Mouse (Mus musculus): ENCODE results near the gene Slc28a1. TPM values are rescaled to one million over a fixed set of nuclear protein-coding genes. Genes with fewer than 3 reads are reported as not detected.
A peak's percentile ranks its signal among the peaks of the same experiment; 100 is the strongest.

Gene Slc28a1
- total and polyA plus RNA-seq, 3 experiments, result not detected

- H3K9ac ChIP-seq (ENCODE audit: control insufficient read depth, low read depth, low read length, poor library complexity, severe bottlenecking), result no peak overlapping the region
- no peaks in the 10 kb centered on the region for H3K9me3 ChIP-seq (replicated peaks; ENCODE audit: insufficient read depth, low read length)
- no peaks in the 10 kb centered on the region for H3K79me2 ChIP-seq (ENCODE audit: control insufficient read depth, insufficient read depth, low read length, poor library complexity)
- peak; percentile 50 for DNase-seq (ENCODE audit: low read depth, low spot score)
- TF ChIP-seq TBP (IDR thresholded peaks at IDR 0.05; ENCODE audit: low read depth, low read length) (no peak), MAZ (IDR thresholded peaks at IDR 0.05; ENCODE audit: low read depth, low read length) (no peak), MYB (IDR thresholded peaks at IDR 0.05; ENCODE audit: low read depth, low read length) (no peak), CTCF (IDR thresholded peaks at IDR 0.05 in 2 of 3, conservative IDR thresholded peaks at IDR 0.05 in 1 of 3; ENCODE audit: control insufficient read depth in 1 of 3, insufficient read depth in 1 of 3, low read depth in 2 of 3, low read length in 3 of 3, poor library complexity in 1 of 3, severe bottlenecking in 1 of 3) (no peak), SMC3 (IDR thresholded peaks at IDR 0.05; ENCODE audit: low read depth, low read length) (no peak), E2F4 (IDR thresholded peaks at IDR 0.05; ENCODE audit: borderline replicate concordance, low read depth, low read length) (no peak), HCFC1 (IDR thresholded peaks at IDR 0.05; ENCODE audit: low read depth, low read length) (no peak), UBTF (IDR thresholded peaks at IDR 0.05; ENCODE audit: borderline replicate concordance, insufficient read depth, low read depth, low read length) (no peak), MAFK (IDR thresholded peaks at IDR 0.05; ENCODE audit: borderline replicate concordance, low read depth, low read length) (no peak), ZC3H11A (IDR thresholded peaks at IDR 0.05; ENCODE audit: low read depth, low read length) (no peak), ETS1 (IDR thresholded peaks at IDR 0.05; ENCODE audit: low read depth, low read length) (no peak), GATA1 (IDR thresholded peaks at IDR 0.05; ENCODE audit: low read depth, low read length) (no peak), POLR2AphosphoS2 (IDR thresholded peaks at IDR 0.05; ENCODE audit: low read length) (no peak), ELF1 (IDR thresholded peaks at IDR 0.05; ENCODE audit: low read depth, low read length) (no peak), ZKSCAN1 (IDR thresholded peaks at IDR 0.05; ENCODE audit: low read depth, low read length) (no peak), SIN3A (IDR thresholded peaks at IDR 0.05; ENCODE audit: low read length) (no peak), TCF12 (IDR thresholded peaks at IDR 0.05; ENCODE audit: low read depth, low read length) (no peak)
- H3K27ac ChIP-seq (ENCODE audit: control insufficient read depth, low read depth, low read length), result no peak overlapping the region
- H3K36me3 ChIP-seq (ENCODE audit: control insufficient read depth in 1 of 2, insufficient read depth in 2 of 2, low read length in 2 of 2), result no peaks in the 10 kb centered on the region
- peaks cover 0 to 7% of the 10 kb centered on the region in 2 experiments; a peak in 3 of 4 replicates for H3K27me3 ChIP-seq (ENCODE audit: control insufficient read depth in 1 of 2, insufficient read depth in 2 of 2, low read length in 2 of 2)
- H3K4me1 ChIP-seq (ENCODE audit: control insufficient read depth in 1 of 2, insufficient read depth in 2 of 2, low read length in 2 of 2), result peaks cover 0 to 4% of the 10 kb centered on the region in 2 experiments; a peak in 1 of 4 replicates
- H3K4me3 ChIP-seq (ENCODE audit: control insufficient read depth in 1 of 2, insufficient read depth in 1 of 2, low read depth in 2 of 2, low read length in 2 of 2), result no peak overlapping the region
Measured at GRCm38 (mm10) chr7:81137292-81137691, 22.7 kb downstream of the Slc28a1 start.

GRCm38 (mm10) chr7:81139100-81139499 lies 24.5 kb downstream of the Slc28a1 start:
- TF ChIP-seq RAD21 (IDR thresholded peaks at IDR 0.05; ENCODE audit: low read depth, low read length), result no peak
- TF ChIP-seq NRF1 (IDR thresholded peaks at IDR 0.05; ENCODE audit: insufficient read depth, low read depth, low read length, poor library complexity, severe bottlenecking), result no peak
- TF ChIP-seq GATA1 (IDR thresholded peaks at IDR 0.05; ENCODE audit: low read depth, low read length), result no peak
- no peak for TF ChIP-seq GABPA (IDR thresholded peaks at IDR 0.05; ENCODE audit: low read depth, low read length)
- TF ChIP-seq NELFE (IDR thresholded peaks at IDR 0.05; ENCODE audit: low read depth, low read length), result no peak
- no peak for TF ChIP-seq MEF2A (IDR thresholded peaks at IDR 0.05; ENCODE audit: extremely low read depth, insufficient replicate concordance, low read depth, low read length, poor library complexity, severe bottlenecking)
- TF ChIP-seq CHD2 (IDR thresholded peaks at IDR 0.05; ENCODE audit: low read length), result no peak
- H3K9ac ChIP-seq (ENCODE audit: control insufficient read depth, low read depth, low read length, poor library complexity, severe bottlenecking), result no peak overlapping the region
- no peaks in the 10 kb centered on the region for H3K79me2 ChIP-seq (ENCODE audit: control insufficient read depth, insufficient read depth, low read length, poor library complexity)
- no peaks in the 10 kb centered on the region for H3K36me3 ChIP-seq (ENCODE audit: control insufficient read depth in 1 of 2, insufficient read depth in 2 of 2, low read length in 2 of 2)
- no peaks in the 10 kb centered on the region for H3K9me3 ChIP-seq (replicated peaks; ENCODE audit: insufficient read depth, low read length)
- H3K27me3 ChIP-seq (ENCODE audit: control insufficient read depth in 1 of 2, insufficient read depth in 2 of 2, low read length in 2 of 2), result peaks cover 0 to 5% of the 10 kb centered on the region in 2 experiments; a peak in 3 of 4 replicates
- no peak overlapping the region for H3K27ac ChIP-seq (ENCODE audit: control insufficient read depth, low read depth, low read length)
- H3K4me3 ChIP-seq (ENCODE audit: control insufficient read depth in 1 of 2, insufficient read depth in 1 of 2, low read depth in 2 of 2, low read length in 2 of 2), result no peak overlapping the region
- no peak for DNase-seq (ENCODE audit: low read depth, low spot score)
- H3K4me1 ChIP-seq (ENCODE audit: control insufficient read depth in 1 of 2, insufficient read depth in 2 of 2, low read length in 2 of 2), result peaks cover 0 to 4% of the 10 kb centered on the region in 2 experiments; a peak in 1 of 4 replicates

Data from MEL (cell line).